Mouse (Mus musculus): ENCODE results near the gene Qrich2.

Qrich2 gene

DNA sequence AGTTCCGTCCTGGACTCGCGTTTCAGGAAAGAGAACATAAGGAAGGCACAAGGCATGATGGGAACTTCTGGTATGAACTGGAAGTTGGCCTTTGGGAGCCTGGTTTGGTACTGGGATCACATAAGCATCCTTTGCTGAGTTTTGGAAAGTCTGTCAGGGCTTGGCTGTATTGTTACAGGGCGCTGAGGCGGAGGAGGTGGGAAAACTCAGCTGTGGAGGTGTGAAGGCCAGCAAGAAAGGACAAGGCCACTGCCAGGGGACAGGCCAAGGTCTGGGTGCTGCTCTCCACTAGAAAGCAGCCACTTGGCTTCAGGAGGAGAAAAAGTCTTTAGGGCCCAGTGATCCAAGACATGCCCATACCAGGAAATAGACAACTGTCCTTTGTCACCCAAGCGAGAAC, 22.7 kb downstream of the Qrich2 start:
- DNase-seq, result no peak

- no peak for DNase-seq
Observed at GRCm38 (mm10) chr11:116442867-116443177, 23.2 kb downstream of the Qrich2 start.

DNA sequence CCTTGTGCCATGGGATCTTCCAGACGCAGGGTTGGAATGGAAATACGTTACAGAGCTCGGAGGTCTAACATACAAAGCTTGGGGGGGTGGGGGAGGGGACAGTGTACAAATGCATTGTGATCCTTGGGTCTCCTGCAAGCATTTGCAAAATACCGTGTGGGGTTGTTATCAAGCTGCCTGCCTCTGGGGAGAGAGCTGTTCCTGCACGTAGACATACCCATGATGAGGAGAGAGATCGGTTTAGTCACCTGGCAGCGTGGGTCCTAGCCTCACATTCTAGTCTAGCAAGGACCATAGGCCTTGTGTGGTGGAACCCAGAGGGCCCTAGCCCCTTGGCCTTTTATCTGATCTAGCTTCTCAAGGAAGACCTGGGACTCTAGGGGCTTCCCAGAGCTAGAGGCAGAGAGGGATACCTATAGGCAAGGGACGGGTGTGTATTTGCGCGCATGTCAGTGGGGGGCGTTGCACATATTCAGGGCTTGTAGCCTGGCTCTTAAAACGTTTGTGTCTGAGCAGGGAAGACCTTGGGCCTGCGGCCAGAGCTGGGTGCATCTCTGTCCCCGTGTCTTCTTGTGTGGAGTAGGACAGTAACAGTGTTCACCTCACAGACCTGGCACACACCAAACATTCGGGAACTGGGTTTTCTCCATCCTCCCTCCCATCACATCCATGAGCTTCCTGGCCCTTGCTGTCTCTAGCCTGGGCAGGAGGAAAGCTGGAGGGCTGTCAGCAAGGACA, 23.7 kb downstream of the Qrich2 start:
- DNase-seq, result no peak

GRCm38 (mm10) chr11:116440408-116441068, 25.5 kb downstream of the Qrich2 start:
- DNase-seq, result no peak

GRCm38 (mm10) chr11:116439269-116440240, 26.5 kb downstream of the Qrich2 start:
- peak; percentile 61 for DNase-seq

DNA sequence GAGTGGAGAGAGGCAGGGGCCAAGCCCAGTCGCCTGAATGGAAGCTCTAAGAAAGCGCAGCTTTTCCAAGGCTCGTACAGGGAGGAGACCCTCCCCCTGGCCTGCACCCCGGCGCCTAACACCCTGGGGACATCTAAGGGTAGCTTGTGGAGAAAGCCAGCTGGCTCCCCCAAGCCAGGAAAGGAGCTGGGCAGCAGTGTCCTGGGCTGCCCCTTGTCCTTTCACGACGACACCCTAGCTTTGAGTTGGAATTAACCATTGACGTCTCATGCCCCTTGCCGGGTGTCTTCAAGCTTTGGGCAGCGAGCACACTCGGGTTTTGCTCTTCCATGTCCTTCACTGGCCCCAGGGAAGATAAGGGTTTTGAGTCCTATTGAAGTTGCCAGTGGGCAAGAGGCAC, 28.5 kb downstream of the Qrich2 start:
- no peak for DNase-seq

- DNase-seq, result no peak
Observed at GRCm38 (mm10) chr11:116436725-116437331, 29.2 kb downstream of the Qrich2 start.

DNA sequence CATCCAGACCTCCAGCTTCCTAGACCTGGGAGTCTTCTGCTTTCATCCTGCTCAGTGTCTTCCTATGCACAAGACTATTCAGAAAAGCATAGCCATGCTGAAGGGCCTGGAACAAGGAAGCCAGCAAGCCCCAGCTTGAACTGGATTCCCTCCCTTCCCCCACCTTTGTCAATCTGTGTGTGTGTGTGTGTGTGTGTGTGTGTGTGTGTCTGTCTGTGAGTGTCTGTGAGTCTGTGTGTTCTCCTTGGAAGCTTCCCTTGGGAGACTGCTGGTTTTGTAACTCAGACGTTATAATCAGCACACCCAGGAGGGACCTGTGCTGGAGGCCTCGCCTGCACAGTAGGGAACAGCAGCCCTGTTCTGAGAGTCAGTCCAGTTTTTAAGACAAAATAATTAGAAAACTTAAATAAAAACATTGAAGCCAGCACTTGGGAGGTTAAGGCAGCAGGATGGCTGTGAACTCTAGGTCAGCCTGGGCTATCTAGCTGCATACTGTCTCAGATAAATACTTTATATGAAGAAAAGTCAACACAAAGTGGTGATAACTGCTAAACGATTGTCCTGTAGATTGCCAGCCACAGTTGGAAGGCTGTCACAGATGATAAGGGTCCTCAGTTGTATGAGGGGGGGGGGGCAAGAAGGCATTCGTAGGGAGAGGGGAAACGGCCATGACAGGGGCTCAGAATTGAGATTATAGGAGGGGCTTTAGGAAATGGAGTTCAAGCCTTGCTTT, 29.9 kb downstream of the Qrich2 start:
- DNase-seq, result no peak

- DNase-seq, result no peak
Observed at GRCm38 (mm10) chr11:116434967-116435752, 30.9 kb downstream of the Qrich2 start.

GRCm38 (mm10) chr11:116434287-116434966, 31.6 kb downstream of the Qrich2 start:
- DNase-seq, result peak; percentile 75

DNA sequence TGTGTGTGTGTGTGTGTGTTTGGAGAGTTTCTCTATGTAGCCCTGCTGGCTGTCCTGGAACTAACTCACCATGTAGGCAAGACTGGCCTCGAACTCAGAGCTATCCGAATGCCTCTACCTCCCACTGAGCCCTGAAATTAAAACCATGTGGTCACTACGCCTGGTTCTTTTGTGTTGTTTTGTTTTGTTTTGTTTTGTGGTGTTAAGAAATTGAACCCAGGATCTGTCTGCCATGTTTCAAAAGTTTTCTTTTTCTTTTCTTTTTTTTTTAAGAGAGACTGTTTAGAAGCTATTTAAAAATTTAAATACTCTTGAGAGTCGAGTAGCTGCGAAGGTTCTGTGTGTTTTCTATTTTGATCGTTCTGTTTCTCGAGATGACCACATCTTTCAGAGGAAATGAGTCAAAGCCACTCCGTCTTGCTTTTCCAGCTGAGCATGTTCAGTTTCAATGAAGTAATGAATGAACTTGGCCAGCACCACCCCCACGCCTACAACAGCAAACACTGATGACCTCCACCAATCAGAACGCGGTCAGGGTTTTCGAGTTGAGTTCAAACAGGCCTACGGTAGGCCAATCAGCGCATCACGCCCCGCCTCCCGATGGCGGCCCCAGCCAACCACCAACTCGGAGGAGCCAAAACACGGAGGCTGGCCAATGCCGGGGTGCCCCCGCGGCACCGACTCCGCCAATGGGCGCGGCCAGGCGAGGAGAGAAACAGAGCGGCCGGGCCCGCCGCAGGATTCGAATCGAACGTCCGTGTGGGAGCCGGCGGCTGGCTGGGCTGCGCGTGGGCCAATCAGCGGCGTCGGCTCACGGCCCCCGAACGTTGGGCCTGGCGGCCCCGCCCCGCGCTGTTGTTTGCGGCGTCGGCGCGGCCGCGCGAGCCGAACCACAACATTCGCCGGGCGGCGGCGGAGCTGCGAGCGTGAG, 32.4 kb downstream of the Qrich2 start, which contains the start of gene Ubald2:
Gene Ubald2 (plus strand): TSS at position 739 of the 931 bp plus-strand sequence.
- peak; percentile 99 for DNase-seq

DNA sequence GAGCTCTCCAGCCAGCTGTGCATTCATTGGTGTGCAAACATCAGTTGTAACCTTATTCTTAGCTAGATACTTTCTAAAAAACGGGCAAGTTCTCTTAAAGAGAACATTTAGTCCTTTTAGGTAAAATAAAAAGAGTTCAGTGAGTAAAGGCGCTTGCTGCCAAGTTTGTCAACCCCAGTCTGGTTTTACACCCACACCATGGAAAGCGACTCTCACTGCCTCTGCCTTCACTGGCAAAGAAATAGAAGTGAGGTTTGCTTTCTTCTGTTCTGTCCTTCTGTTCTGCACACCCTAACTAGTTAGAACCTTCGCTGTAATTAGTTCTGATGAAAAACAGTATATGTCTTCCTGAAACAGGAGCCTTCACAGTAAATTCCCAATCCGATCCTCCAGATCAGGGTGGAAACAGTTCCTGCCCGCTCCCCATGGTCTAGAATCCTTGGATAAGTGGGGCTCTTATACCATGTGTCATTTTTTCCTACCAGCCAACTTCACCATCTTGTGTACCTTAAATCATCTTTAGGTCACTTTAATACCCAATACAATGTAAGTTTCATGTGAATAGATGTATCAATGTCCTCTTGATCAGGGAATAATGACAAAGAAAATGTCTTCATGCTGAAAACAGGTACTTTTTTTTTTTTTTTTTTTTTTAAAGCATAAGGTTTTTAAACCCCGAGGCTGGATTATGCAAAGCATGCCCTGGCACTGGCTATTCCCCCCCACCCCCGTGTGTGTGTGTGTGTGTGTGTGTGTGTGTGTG, 33.3 kb downstream of the Qrich2 start:
- DNase-seq, result no peak

DNA sequence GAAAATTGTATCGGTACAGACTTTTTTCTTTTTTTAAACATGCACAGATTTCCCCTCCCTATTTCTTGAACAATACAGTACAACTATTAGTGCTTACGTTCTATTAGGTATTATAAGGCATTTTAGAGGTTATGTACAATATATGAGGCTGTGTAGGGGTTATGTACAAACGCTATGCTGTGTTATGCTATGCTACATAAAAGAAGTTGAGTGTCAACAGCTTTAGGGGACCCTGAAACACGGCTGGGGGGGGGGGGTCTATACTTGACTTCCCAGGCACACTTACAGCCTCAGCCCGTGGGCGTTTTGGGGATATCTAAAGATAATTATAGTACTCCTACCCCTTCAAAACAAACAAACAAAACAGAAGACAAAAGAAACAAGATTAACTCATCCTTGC, 33.9 kb downstream of the Qrich2 start:
- DNase-seq, result no peak

DNA sequence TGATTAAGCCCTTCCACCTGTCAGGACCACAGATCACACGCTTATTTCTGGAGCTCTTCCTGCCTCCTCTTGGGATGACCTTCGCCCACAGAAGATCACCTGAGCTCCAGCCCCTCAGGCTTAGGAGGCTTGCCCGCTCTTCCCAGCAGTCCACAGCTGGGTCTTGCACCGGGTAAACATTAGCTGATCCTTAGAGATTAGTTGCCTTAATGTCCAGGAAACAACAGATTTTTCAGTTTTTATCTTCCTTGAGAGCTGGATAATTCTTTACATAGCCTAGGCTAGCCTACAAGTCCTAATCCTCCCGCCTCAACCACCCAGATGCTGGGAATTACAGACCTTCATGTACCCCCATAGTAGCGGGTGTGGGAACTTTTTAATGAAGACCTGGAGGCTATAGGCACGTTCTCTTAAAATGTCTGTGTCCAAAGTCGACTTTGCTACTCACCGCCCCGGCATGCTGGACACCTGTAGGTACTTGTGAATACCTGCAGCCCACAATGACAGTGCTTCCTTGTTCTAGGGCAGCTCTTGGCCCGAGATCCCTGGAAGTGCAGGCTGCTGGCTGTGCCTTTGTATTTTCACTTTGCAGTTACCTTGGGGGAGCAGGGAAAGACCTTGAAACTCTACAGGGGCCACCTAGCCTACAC, 34.5 kb downstream of the Qrich2 start:
- no peak for DNase-seq

DNA sequence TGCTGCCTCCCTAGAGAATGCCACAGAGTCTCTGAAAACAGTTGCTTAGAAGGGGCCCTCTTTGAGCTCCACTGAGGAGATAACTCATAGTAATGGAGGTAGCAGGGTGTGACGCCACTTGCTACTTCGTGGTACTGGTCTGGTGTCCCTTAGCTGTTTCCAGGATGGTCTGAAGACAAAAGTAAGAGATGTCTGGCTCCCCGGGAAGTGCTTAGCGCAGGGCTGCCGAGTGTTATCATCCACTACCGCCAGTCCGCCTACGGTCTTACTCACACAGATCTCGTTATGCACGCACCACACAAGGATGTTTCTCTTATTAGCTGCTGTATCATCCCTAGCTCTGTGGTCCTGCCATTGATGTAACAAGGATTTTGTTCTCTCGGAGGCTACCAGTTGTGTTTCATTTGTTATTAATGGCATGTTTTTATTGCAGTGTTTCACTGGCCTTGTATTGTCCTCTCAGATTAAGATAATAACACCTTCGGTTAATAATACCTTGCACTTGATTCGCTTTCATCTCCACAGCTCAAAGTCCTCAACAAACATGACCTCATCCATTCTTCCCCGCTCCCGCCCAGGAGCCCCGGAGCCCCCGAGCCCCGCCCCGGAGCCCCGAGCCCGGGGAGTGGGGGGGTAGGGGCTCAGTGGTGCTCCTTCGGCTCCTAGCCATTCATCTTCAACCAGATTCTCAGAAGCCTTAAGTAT, 35.2 kb downstream of the Qrich2 start:
- DNase-seq, result no peak

DNA sequence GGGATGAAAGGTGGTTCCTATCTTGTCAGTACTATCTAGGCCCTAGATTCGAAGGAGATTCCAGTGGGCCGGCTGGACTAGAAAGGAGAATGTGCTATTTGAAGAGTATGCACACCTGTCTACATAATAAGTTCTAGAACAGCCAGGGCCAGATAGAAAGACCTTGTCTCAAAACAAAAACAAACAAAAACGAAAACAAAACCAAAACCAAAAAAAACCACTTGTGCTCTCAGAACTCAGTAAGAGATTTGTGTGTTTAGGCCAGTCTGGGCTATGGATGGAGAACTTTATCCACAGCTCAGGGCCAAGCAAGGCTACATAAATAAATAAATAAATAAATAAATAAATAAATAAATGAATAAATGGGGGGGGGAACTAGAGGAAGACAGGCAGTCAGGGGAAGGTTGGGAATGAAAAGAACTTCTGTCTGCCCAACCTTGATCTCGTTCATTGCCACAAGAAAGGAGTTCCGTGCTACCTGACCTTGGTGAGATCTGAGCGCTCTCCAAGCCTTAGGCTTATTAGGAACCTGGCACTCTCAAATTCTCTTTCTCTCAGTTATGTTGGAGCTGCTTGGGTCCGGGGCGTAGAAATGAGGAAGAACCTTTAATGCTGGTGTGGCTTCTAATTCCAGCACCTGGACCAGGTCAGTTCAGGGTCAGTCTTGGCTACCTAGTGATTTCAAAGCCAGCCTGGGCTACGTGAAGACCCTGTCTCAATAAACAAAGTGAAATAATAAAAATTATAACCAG, 36.0 kb downstream of the Qrich2 start:
- DNase-seq, result no peak
